Mouse (Mus musculus) forebrain, embryonic 15.5 days (tissue): ENCODE results near the gene Trmt61a. TPM values are rescaled to one million over a fixed set of nuclear protein-coding genes. Genes with fewer than 3 reads are reported as not detected.
"Not testable (repeated sequence)": the region's sequence is repeated elsewhere in the genome, so short reads cannot be mapped to it uniquely, and the experiment has no call there.

Source experiments
- ATAC-seq: fragments of 200-750 bp; cut with Nextera tagmentation; replicated peaks from 2 replicates; pipeline ENCODE4 v1.8.0; 2017; ENCODE audit warnings: mild to moderate bottlenecking, moderate TSS enrichment, moderate library complexity
- H3K27ac ChIP-seq: fragments of 300-500 bp; sonication (generic); replicated peaks from 2 replicates; pipeline ENCODE4 v1.5.1; 2015; ENCODE audit warnings: mild to moderate bottlenecking, inconsistent platforms
- H3K27me3 ChIP-seq: fragments of 300-500 bp; sonication (generic); 2 replicates; pipeline ENCODE4 v1.6.1; 2015; ENCODE audit warnings: inconsistent platforms
- H3K36me3 ChIP-seq: fragments of 300-500 bp; sonication (generic); 2 replicates; pipeline ENCODE4 v1.6.1; 2015; ENCODE audit warnings: mild to moderate bottlenecking, inconsistent platforms
- H3K4me1 ChIP-seq: fragments of 300-500 bp; sonication (generic); 2 replicates; pipeline ENCODE4 v1.6.1; 2015; ENCODE audit warnings: inconsistent platforms
- H3K4me2 ChIP-seq: fragments of 300-500 bp; sonication (generic); replicated peaks from 2 replicates; pipeline ENCODE4 v1.6.1; 2015; ENCODE audit warnings: mild to moderate bottlenecking, inconsistent platforms
- H3K4me3 ChIP-seq: fragments of 300-500 bp; sonication (generic); 2 replicates; pipeline ENCODE4 v1.5.1; 2015; ENCODE audit warnings: mild to moderate bottlenecking, inconsistent platforms
- H3K9ac ChIP-seq: fragments of 300-500 bp; sonication (generic); replicated peaks from 2 replicates; pipeline ENCODE4 v1.6.1; 2015; ENCODE audit warnings: mild to moderate bottlenecking, inconsistent platforms
- H3K9me3 ChIP-seq: fragments of 300-500 bp; sonication (generic); 2 replicates; pipeline ENCODE4 v1.6.1; 2016; ENCODE audit warnings: inconsistent platforms
- WGBS: fragments of 180-500 bp; shearing (Covaris S2); methylation state at CpG from one replicate; pipeline ENCODE4 v1.1.7; 2015; ENCODE audit warnings: mixed read lengths; 5-methylcytosine and 5-hydroxymethylcytosine counted together
- polyA plus RNA-seq: library from polyadenylated mRNA; unstranded; fragments of >200 nt; fragmentation: Nextera tagmentation; extraction: Ambion mirVana; gene quantifications from 2 replicates; pipeline ENCODE4 v1.2.1, GENCODE M21; 2015

Gene Trmt61a
- polyA plus RNA-seq: 10.6 and 12.0 TPM in 2 replicates

DNA sequence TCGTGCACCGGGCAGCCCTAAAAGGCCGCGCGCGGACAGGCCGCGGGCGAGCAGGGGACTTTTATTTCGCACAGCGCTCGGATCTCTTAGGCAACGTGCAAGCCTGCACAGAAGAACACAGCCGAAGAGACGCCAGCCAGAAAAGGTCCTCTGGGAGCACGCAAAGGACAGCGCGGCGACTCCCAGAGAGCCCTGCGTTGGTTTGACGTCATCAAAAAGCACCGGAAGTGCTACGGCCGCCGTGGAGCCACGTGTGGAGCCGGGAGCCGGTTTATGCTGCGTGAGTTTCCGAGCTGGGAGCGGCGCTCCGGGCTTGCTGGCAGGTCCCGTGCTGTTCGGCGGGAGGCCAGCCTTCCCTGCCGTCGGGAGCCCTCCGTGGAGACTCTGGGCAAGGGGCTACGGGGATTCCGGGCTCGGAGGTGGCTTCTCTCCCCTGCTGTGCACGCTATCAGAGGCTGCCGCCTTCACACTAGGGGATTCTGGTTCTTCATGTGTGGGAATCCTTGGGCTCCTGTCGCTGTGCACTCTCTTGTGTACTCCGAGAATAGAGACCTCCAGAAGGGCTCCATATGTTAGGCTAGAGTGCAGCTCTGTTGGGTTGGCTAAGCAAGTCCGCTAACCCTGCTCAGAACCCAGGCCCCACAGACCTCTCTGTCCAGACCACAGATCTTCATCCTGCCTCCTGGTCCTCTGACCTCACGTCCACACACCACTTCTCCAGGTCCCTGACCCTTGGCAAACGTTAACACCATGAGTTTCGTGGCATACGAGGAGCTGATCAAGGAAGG lies at the start of gene Trmt61a:
Gene Trmt61a (plus strand): TSS at position 224 of the 788 bp plus-strand sequence.
- peak within 1 kb of the TSS; percentile 96 for H3K27ac ChIP-seq
- peak; percentile 88 for ATAC-seq
- H3K9me3 ChIP-seq: no peaks in the 10 kb centered on the region
- peaks cover 23% of the 10 kb centered on the region for H3K4me1 ChIP-seq
- H3K9ac ChIP-seq: peak within 1 kb of the TSS; percentile 82
- H3K27me3 ChIP-seq: no peaks in the 10 kb centered on the region
- under 1% methylated on average over 51 of the region's 51 CpGs for WGBS
- H3K4me3 ChIP-seq: peak within 1 kb of the TSS; percentile 96
- H3K4me2 ChIP-seq: peak within 1 kb of the TSS; percentile 97
- H3K36me3 ChIP-seq: no peaks in the 10 kb centered on the region

DNA sequence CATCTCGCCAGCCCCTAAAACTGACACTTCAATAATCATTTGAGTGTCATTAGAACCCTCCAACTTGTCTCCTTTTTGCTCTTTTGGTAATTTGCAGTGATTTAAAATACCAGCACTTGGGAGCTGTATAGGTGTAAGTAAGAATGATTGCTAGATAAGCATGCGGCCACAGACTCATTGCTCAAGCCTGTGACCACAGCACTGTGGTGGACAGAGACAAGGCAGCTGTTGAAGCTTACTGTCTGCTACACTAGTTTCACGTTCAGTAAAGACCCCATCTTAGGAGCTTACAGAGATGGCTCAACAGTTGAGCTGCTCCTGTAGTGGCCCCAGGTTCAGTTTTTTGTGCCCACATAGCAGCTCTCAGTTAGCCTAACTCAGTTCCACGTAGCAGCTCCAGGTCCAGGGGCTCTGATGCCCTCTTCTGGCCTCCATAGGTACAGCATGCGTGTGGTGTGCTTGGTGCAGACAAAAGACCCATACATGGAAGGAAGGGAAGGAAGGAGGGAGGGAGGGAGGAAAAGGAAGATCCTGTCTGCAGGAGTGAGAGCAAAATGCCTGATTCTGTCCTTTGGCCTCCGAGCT lies 29.8 kb upstream of the Trmt61a start:
- Histone ChIP-seq H3K9me3 (no peaks in the 10 kb centered on the region), H3K27me3 (no peaks in the 10 kb centered on the region), H3K27ac (peak overlapping the region; percentile 53; the same call in 1 of the 2 replicates), H3K9ac (no peak overlapping the region), H3K4me2 (no peak overlapping the region), H3K4me3 (no peak overlapping the region), H3K4me1 (no peaks in the 10 kb centered on the region), H3K36me3 (peaks cover 76% of the 10 kb centered on the region)
- WGBS: 49% methylated on average over 6 of the region's 6 CpGs
- peak; percentile 57 for ATAC-seq

DNA sequence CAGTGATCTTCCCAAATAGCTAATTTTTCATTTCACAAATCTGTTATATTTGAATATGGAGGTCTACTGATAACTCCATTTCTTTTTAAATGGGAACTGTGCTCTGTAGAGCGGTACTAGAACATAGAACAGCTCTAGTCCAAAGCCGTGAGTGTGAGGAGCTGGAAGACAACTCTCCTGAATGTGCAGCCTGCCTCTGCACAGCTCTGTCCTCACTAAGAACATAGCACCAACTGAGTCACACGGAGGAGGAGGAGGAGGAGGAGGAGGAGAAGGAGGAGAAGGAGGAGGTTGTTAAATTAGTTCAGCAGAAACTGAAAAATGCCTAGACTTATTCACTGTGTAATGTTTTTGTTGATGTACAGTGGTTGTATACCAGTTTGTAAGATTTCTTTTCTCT lies 25.0 kb upstream of the Trmt61a start:
- H3K9me3 ChIP-seq: no peaks in the 10 kb centered on the region
- no peak overlapping the region for H3K27ac ChIP-seq
- no peaks in the 10 kb centered on the region for H3K4me1 ChIP-seq
- WGBS: 86% methylated on average over 3 of the region's 3 CpGs
- peaks cover 57% of the 10 kb centered on the region for H3K36me3 ChIP-seq
- no peak overlapping the region for H3K9ac ChIP-seq
- ATAC-seq: 0 out of 2 replicates have a peak, but pooled peaks have one; percentile 23
- no peak overlapping the region for H3K4me3 ChIP-seq
- H3K4me2 ChIP-seq: no peak overlapping the region
- no peaks in the 10 kb centered on the region for H3K27me3 ChIP-seq

DNA sequence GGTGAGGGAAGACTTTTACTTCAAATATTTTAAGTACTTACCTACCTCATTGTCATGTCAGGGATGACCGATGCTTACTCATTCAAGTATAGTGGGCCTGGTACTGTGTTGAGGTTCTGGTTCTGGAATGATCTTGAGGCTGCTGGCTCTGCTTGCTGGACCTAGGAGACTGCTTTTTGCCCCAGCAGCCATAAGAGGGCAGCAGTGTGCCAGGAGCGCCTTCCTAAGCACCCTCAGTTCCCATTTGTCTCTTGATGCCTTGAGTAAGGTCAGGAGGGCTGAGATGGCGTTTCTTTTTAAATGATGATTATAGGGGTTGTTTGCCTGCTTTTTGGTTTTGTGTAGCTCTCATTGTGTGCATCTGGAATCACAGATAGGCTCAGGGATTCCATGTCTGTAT lies 24.5 kb upstream of the Trmt61a start:
- H3K4me1 ChIP-seq: no peaks in the 10 kb centered on the region

GRCm38 (mm10) chr12:111655695-111656094 lies 22.2 kb upstream of the Trmt61a start:
- Histone ChIP-seq H3K27ac (no peak overlapping the region), H3K27me3 (no peaks in the 10 kb centered on the region), H3K4me3 (no peak overlapping the region), H3K4me1 (no peaks in the 10 kb centered on the region), H3K4me2 (no peak overlapping the region), H3K9ac (no peak overlapping the region), H3K36me3 (peaks cover 50% of the 10 kb centered on the region), H3K9me3 (no peaks in the 10 kb centered on the region)
- 90% methylated on average over 11 of the region's 11 CpGs for WGBS
- ATAC-seq: no peak

More for the DNA sequence above, 24.5 kb upstream of the Trmt61a start:
- H3K4me2 ChIP-seq: no peak overlapping the region
- H3K27me3 ChIP-seq: no peaks in the 10 kb centered on the region
- H3K4me3 ChIP-seq: no peak overlapping the region
- no peak overlapping the region for H3K9ac ChIP-seq
- 21% methylated on average over 3 of the region's 3 CpGs for WGBS
- H3K27ac ChIP-seq: no peak overlapping the region
- no peaks in the 10 kb centered on the region for H3K9me3 ChIP-seq
- H3K36me3 ChIP-seq: peaks cover 53% of the 10 kb centered on the region
- 0 out of 2 replicates have a peak, but pooled peaks have one; percentile 8 for ATAC-seq

- WGBS: 98% methylated on average over 4 of the region's 4 CpGs
- no peak for ATAC-seq
- Histone ChIP-seq H3K4me3 (no peak overlapping the region), H3K4me2 (no peak overlapping the region), H3K9ac (no peak overlapping the region), H3K27ac (no peak overlapping the region), H3K27me3 (no peaks in the 10 kb centered on the region), H3K36me3 (peaks cover 33% of the 10 kb centered on the region), H3K4me1 (no peaks in the 10 kb centered on the region), H3K9me3 (no peaks in the 10 kb centered on the region)
Observed at GRCm38 (mm10) chr12:111659331-111659730, 18.6 kb upstream of the Trmt61a start.

- no peak for ATAC-seq
- Histone ChIP-seq H3K9me3 (no peaks in the 10 kb centered on the region), H3K36me3 (peaks cover 22% of the 10 kb centered on the region), H3K4me2 (no peak overlapping the region), H3K27me3 (no peaks in the 10 kb centered on the region), H3K27ac (no peak overlapping the region), H3K4me1 (no peaks in the 10 kb centered on the region), H3K9ac (no peak overlapping the region), H3K4me3 (no peak overlapping the region)
- 87% methylated on average over 1 of the region's 1 CpGs for WGBS
Observed at GRCm38 (mm10) chr12:111660628-111661027, 17.3 kb upstream of the Trmt61a start.

GRCm38 (mm10) chr12:111661554-111661953 lies 16.4 kb upstream of the Trmt61a start:
- not testable (repeated sequence) for H3K4me3 ChIP-seq, H3K9ac ChIP-seq, H3K27ac ChIP-seq, H3K4me2 ChIP-seq, H3K9me3 ChIP-seq, ATAC-seq, H3K4me1 ChIP-seq, H3K27me3 ChIP-seq
- WGBS: 96% methylated on average over 11 of the region's 11 CpGs
- H3K36me3 ChIP-seq: peaks cover 15% of the 10 kb centered on the region; the same call in 1 of the 2 replicates

DNA sequence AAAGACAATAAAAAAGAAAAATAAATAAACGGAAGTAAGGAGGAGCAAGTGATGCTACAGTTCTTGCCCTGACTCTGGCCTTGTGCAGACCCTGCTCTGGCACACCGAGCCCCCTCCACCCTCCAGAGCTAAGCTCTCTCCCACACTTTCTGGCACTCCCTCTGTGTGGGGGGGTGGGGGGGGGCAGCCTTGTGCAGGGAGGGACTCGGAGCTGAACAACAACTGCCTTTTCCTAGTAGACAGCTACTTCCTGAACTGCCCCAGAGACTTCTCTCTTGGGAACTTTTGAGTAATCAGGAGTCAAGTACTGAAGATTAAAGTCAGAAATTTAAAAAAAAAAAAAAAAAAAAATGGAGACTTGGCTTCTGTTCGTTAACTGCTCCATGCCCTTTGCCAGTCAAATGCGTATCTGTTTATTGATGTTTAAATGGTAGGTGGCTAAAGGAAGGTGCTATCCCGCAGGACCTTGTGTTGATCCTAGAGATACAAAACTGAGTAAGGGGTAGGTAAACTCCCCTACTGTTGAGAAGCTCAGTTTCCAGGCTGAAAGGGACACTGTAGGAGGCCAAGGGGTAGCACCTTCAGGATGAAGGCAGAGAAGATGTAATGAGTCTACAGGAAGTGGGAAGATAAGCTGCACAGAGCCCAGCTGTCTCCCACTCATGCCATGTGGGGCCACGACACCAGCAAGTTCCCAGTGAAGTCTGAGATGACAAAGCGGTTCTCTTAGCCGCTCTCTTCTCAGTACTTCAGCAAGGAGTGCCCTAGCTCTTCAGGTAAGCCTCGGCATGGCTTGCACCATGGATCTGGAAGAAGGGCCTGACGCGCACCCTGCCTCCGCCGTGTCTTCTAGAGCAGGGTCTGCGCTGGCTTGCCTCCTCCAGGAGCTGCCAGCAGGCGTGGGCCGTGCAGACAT lies 14.4 kb upstream of the Trmt61a start:
- Histone ChIP-seq H3K4me1 (peaks cover 1% of the 10 kb centered on the region), H3K36me3 (peaks cover 11% of the 10 kb centered on the region; the same call in 1 of the 2 replicates), H3K9ac (no peak overlapping the region), H3K9me3 (no peaks in the 10 kb centered on the region), H3K4me2 (no peak overlapping the region), H3K27me3 (no peaks in the 10 kb centered on the region), H3K27ac (no peak overlapping the region), H3K4me3 (no peak overlapping the region)
- 78% methylated on average over 17 of the region's 17 CpGs for WGBS
- ATAC-seq: no peak

DNA sequence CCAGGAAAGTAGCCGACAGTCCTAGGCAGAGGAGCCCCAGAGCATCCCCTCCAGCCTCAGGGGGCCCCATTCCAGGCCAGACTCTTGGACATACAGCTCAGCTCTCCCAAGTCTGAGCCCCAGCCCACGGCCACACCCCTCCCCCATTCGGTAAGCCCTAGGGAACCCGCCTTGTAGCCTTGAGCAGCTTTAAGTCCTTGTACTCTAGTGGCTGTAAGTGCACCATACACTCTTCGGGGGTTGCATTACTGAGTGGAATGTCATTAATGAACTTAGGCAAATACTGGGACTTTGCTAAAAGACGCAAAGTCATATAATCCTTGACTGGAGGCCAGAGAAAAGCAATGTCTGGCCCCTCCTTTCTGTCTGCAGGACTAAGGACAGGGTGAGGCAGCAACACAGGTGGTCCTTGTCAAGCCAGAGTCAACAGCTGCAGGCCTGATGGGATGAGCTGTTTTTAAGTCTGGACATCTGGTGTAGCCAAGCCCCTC lies 13.7 kb upstream of the Trmt61a start:
- Histone ChIP-seq H3K36me3 (0 out of 2 replicates have a peak, but pooled peaks cover 13% of the 10 kb centered on the region), H3K4me3 (no peak overlapping the region), H3K4me2 (no peak overlapping the region), H3K9ac (no peak overlapping the region), H3K27ac (no peak overlapping the region), H3K4me1 (peaks cover 8% of the 10 kb centered on the region), H3K27me3 (no peaks in the 10 kb centered on the region), H3K9me3 (no peaks in the 10 kb centered on the region)
- 52% methylated on average over 6 of the region's 6 CpGs for WGBS
- ATAC-seq: no peak

GRCm38 (mm10) chr12:111665041-111665880 lies 12.6 kb upstream of the Trmt61a start:
- Histone ChIP-seq H3K4me1 (peaks cover 19% of the 10 kb centered on the region), H3K4me3 (no peak overlapping the region), H3K9ac (no peak overlapping the region), H3K9me3 (no peaks in the 10 kb centered on the region), H3K27ac (no peak overlapping the region), H3K4me2 (no peak overlapping the region), H3K36me3 (peaks cover 12% of the 10 kb centered on the region; the same call in 1 of the 2 replicates), H3K27me3 (no peaks in the 10 kb centered on the region)
- WGBS: 82% methylated on average over 13 of the region's 13 CpGs
- ATAC-seq: no peak
